Mouse (Mus musculus) liver, embryonic 13.5 days (tissue): ENCODE measurements around the gene Pccb. TPM values are rescaled to one million over a fixed set of nuclear protein-coding genes. Genes with fewer than 3 reads are reported as not detected.

ENCODE experiments used
- ATAC-seq: fragments of 200-750 bp; cut with Nextera tagmentation; 2 replicates; pipeline ENCODE4 v1.8.0; 2017; ENCODE audit warnings: low read depth, mild to moderate bottlenecking, moderate number of reproducible peaks, moderate library complexity
- DNase-seq: peaks from one replicate; pipeline ENCODE4 v3.0.0; 2022
- H3K27ac ChIP-seq: fragments of 300-500 bp; sonication (generic); 2 replicates; pipeline ENCODE4 v1.5.1; 2015; ENCODE audit warnings: moderate library complexity, mild to moderate bottlenecking, inconsistent platforms
- H3K27me3 ChIP-seq: fragments of 300-500 bp; sonication (generic); 2 replicates; pipeline ENCODE4 v1.6.1; 2015; ENCODE audit warnings: mild to moderate bottlenecking, inconsistent platforms
- H3K36me3 ChIP-seq: fragments of 300-500 bp; sonication (generic); 2 replicates; pipeline ENCODE4 v1.6.1; 2015; ENCODE audit warnings: mild to moderate bottlenecking, inconsistent platforms
- H3K4me1 ChIP-seq: fragments of 300-500 bp; sonication (generic); replicated peaks from 2 replicates; pipeline ENCODE4 v1.6.1; 2015; ENCODE audit warnings: inconsistent platforms
- H3K4me2 ChIP-seq: fragments of 300-500 bp; sonication (generic); 2 replicates; pipeline ENCODE4 v1.6.1; 2015; ENCODE audit warnings: inconsistent platforms, mild to moderate bottlenecking, moderate library complexity
- H3K4me3 ChIP-seq: fragments of 300-500 bp; sonication (generic); replicated peaks from 2 replicates; pipeline ENCODE4 v1.5.1; 2015; ENCODE audit warnings: mild to moderate bottlenecking, inconsistent platforms
- H3K9ac ChIP-seq: fragments of 300-500 bp; sonication (generic); 2 replicates; pipeline ENCODE4 v1.6.1; 2015; ENCODE audit warnings: mild to moderate bottlenecking, inconsistent platforms
- H3K9me3 ChIP-seq: fragments of 300-500 bp; sonication (generic); replicated peaks from 2 replicates; pipeline ENCODE4 v1.6.1; 2016; ENCODE audit warnings: inconsistent platforms
- WGBS: fragments of 180-500 bp; shearing (Covaris S2); methylation state at CpG from one replicate; pipeline ENCODE4 v1.1.7; 2015; ENCODE audit not compliant: insufficient replicate concordance; 5-methylcytosine and 5-hydroxymethylcytosine counted together
- polyA plus RNA-seq: library from polyadenylated mRNA; unstranded; fragments of >200 nt; fragmentation: Nextera tagmentation; extraction: Ambion mirVana; gene quantifications from 2 replicates; pipeline ENCODE4 v1.2.1, GENCODE M21; 2015

The Pccb gene
- polyA plus RNA-seq: 7.6 and 8.4 TPM in 2 replicates

GRCm38 (mm10) chr9:101034448-101035098, at the start of gene Pccb:
TSS of gene Pccb (minus strand) at chr9:101034898.
- Histone ChIP-seq H3K4me3 (peak within 1 kb of the TSS; percentile 73), H3K27me3 (no peaks in the 10 kb centered on the region), H3K4me1 (peaks cover 51% of the 10 kb centered on the region), H3K36me3 (no peaks in the 10 kb centered on the region), H3K4me2 (peak within 1 kb of the TSS; percentile 81), H3K27ac (peak within 1 kb of the TSS; percentile 84), H3K9me3 (no peaks in the 10 kb centered on the region), H3K9ac (peak within 1 kb of the TSS; percentile 70)
- ATAC-seq (peak; percentile 98), DNase-seq (peak; percentile 91)
- WGBS: under 1% methylated on average over 61 of the region's 61 CpGs

GRCm38 (mm10) chr9:101083728-101084127, 49.0 kb upstream of the Pccb start:
- Histone ChIP-seq H3K9me3 (no peaks in the 10 kb centered on the region), H3K4me2 (no peak overlapping the region), H3K9ac (no peak overlapping the region), H3K27me3 (no peaks in the 10 kb centered on the region), H3K4me3 (no peak overlapping the region), H3K36me3 (peaks cover 11% of the 10 kb centered on the region), H3K27ac (no peak overlapping the region), H3K4me1 (peaks cover 36% of the 10 kb centered on the region)
- 70% methylated on average over 3 of the region's 3 CpGs for WGBS
- no peak for DNase-seq
- no peak for ATAC-seq

GRCm38 (mm10) chr9:101080046-101080685, 45.5 kb upstream of the Pccb start:
- Histone ChIP-seq H3K36me3 (peaks cover 11% of the 10 kb centered on the region), H3K27me3 (no peaks in the 10 kb centered on the region), H3K9me3 (no peaks in the 10 kb centered on the region), H3K4me1 (peaks cover 55% of the 10 kb centered on the region), H3K9ac (no peak overlapping the region), H3K4me3 (no peak overlapping the region), H3K27ac (peak overlapping the region; percentile 9; the same call in 1 of the 2 replicates), H3K4me2 (peak overlapping the region; percentile 21; the same call in 1 of the 2 replicates)
- DNase-seq: no peak
- ATAC-seq: no peak
- WGBS: 81% methylated on average over 3 of the region's 3 CpGs

- DNase-seq (no peak), ATAC-seq (no peak)
- Histone ChIP-seq H3K9me3 (no peaks in the 10 kb centered on the region), H3K4me2 (peak overlapping the region; percentile 69), H3K27me3 (no peaks in the 10 kb centered on the region), H3K9ac (peak overlapping the region; percentile 55), H3K27ac (peak overlapping the region; percentile 51), H3K4me3 (peak overlapping the region; percentile 90), H3K4me1 (peaks cover 47% of the 10 kb centered on the region), H3K36me3 (peaks cover 9% of the 10 kb centered on the region)
- 64% methylated on average over 4 of the region's 4 CpGs for WGBS
These were observed 43.9 kb upstream of the Pccb start for GRCm38 (mm10) chr9:101078579-101078978.

- Histone ChIP-seq H3K4me3 (peak overlapping the region; percentile 90), H3K4me2 (peak overlapping the region; percentile 94), H3K4me1 (peaks cover 53% of the 10 kb centered on the region), H3K9me3 (no peaks in the 10 kb centered on the region), H3K9ac (peak overlapping the region; percentile 96), H3K36me3 (peaks cover 7% of the 10 kb centered on the region), H3K27me3 (no peaks in the 10 kb centered on the region), H3K27ac (peak overlapping the region; percentile 99; the same call in 1 of the 2 replicates)
- ATAC-seq (no peak), DNase-seq (no peak)
These were observed 42.8 kb upstream of the Pccb start for GRCm38 (mm10) chr9:101077486-101077885.

GRCm38 (mm10) chr9:101076095-101076875, 41.6 kb upstream of the Pccb start:
- WGBS: under 1% methylated on average over 18 of the region's 18 CpGs
- H3K4me3 ChIP-seq: peak overlapping the region; percentile 90
- peak overlapping the region; percentile 99 for H3K27ac ChIP-seq
- no peaks in the 10 kb centered on the region for H3K27me3 ChIP-seq
- H3K4me1 ChIP-seq: peaks cover 53% of the 10 kb centered on the region
- peak overlapping the region; percentile 94 for H3K4me2 ChIP-seq
- H3K9ac ChIP-seq: peak overlapping the region; percentile 96
- no peaks in the 10 kb centered on the region for H3K9me3 ChIP-seq
- peaks cover 7% of the 10 kb centered on the region for H3K36me3 ChIP-seq
- DNase-seq (no peak), ATAC-seq (no peak)

- H3K4me3 ChIP-seq: peak overlapping the region; percentile 90
- peaks cover 5% of the 10 kb centered on the region for H3K36me3 ChIP-seq
- H3K4me1 ChIP-seq: peaks cover 48% of the 10 kb centered on the region
- no peaks in the 10 kb centered on the region for H3K27me3 ChIP-seq
- peak overlapping the region; percentile 94 for H3K4me2 ChIP-seq
- no peaks in the 10 kb centered on the region for H3K9me3 ChIP-seq
- DNase-seq (no peak), ATAC-seq (no peak)
- peak overlapping the region; percentile 99 for H3K27ac ChIP-seq
- WGBS: under 1% methylated on average over 8 of the region's 8 CpGs
- peak overlapping the region; percentile 96 for H3K9ac ChIP-seq
These were observed 41.0 kb upstream of the Pccb start for GRCm38 (mm10) chr9:101075694-101076093.

GRCm38 (mm10) chr9:101075091-101075581, 40.4 kb upstream of the Pccb start:
- H3K4me1 ChIP-seq: peaks cover 45% of the 10 kb centered on the region
- ATAC-seq (no peak), DNase-seq (no peak)
- under 1% methylated on average over 25 of the region's 25 CpGs for WGBS
- peak overlapping the region; percentile 90 for H3K4me3 ChIP-seq
- no peaks in the 10 kb centered on the region for H3K9me3 ChIP-seq
- H3K27ac ChIP-seq: peak overlapping the region; percentile 99
- H3K4me2 ChIP-seq: peak overlapping the region; percentile 94
- peak overlapping the region; percentile 96 for H3K9ac ChIP-seq
- peaks cover 2% of the 10 kb centered on the region for H3K36me3 ChIP-seq
- no peaks in the 10 kb centered on the region for H3K27me3 ChIP-seq

GRCm38 (mm10) chr9:101074332-101075021, 39.8 kb upstream of the Pccb start:
- H3K4me2 ChIP-seq: peak overlapping the region; percentile 94
- peak; percentile 74 for DNase-seq
- no peaks in the 10 kb centered on the region for H3K9me3 ChIP-seq
- H3K4me3 ChIP-seq: peak overlapping the region; percentile 90
- H3K27ac ChIP-seq: peak overlapping the region; percentile 99
- no peaks in the 10 kb centered on the region; the same call in 1 of the 2 replicates for H3K36me3 ChIP-seq
- peak; percentile 60 for ATAC-seq
- peak overlapping the region; percentile 96 for H3K9ac ChIP-seq
- peaks cover 38% of the 10 kb centered on the region for H3K4me1 ChIP-seq
- H3K27me3 ChIP-seq: no peaks in the 10 kb centered on the region
- under 1% methylated on average over 93 of the region's 100 CpGs for WGBS

GRCm38 (mm10) chr9:101073987-101074331, 39.3 kb upstream of the Pccb start, which contains the start of gene Msl2:
TSS of gene Msl2 (plus strand) at chr9:101074101.
- Histone ChIP-seq H3K4me2 (peak within 1 kb of the TSS; percentile 94), H3K4me1 (peaks cover 33% of the 10 kb centered on the region), H3K9me3 (no peaks in the 10 kb centered on the region), H3K27me3 (no peaks in the 10 kb centered on the region), H3K27ac (peak within 1 kb of the TSS; percentile 99), H3K36me3 (no peaks in the 10 kb centered on the region), H3K4me3 (peak within 1 kb of the TSS; percentile 90), H3K9ac (peak within 1 kb of the TSS; percentile 96)
- no peak for DNase-seq
- under 1% methylated on average over 41 of the region's 43 CpGs for WGBS
- ATAC-seq: peak; percentile 59
